Mouse (Mus musculus) CH12.LX (cell line): Measurements from ENCODE around the gene Iscu.

Experiments used
- CHD1 ChIP-seq: IDR thresholded peaks from 2 replicates; pipeline ENCODE4 v1.6.1; 2012; ENCODE audit warnings: low read depth, low read length, improper control_type of control experiment, inconsistent platforms
- CTCF ChIP-seq, 2 experiments: IDR thresholded peaks in 1 of 2; conservative IDR thresholded peaks in 1 of 2; 2 replicates each; pipeline ENCODE4 v1.5.1; 2011 to 2012; ENCODE audit warnings: low read depth in 2 of 2, low read length in 2 of 2, improper control_type of control experiment in 1 of 2, inconsistent platforms in 1 of 2, mild to moderate bottlenecking in 1 of 2, moderate library complexity in 1 of 2
- MAFK ChIP-seq: IDR thresholded peaks from 2 replicates; pipeline ENCODE4 v1.6.1; 2011; ENCODE audit warnings: low read length, improper control_type of control experiment; ENCODE audit not compliant: insufficient replicate concordance
- MAX ChIP-seq: IDR thresholded peaks from 2 replicates; pipeline ENCODE4 v1.6.1; 2011; ENCODE audit warnings: low read length, improper control_type of control experiment
- MEF2A ChIP-seq: IDR thresholded peaks from 2 replicates; pipeline ENCODE4 v1.6.1; 2014; ENCODE audit warnings: low read depth, mild to moderate bottlenecking, inconsistent platforms, low read length, improper control_type of control experiment, borderline replicate concordance
- NELFE ChIP-seq: IDR thresholded peaks from 2 replicates; pipeline ENCODE4 v1.6.1; 2011; ENCODE audit warnings: low read depth, low read length, improper control_type of control experiment
- NRF1 ChIP-seq: IDR thresholded peaks from 2 replicates; pipeline ENCODE4 v1.6.1; 2014; ENCODE audit warnings: low read depth, mild to moderate bottlenecking, inconsistent platforms, low read length, improper control_type of control experiment, moderate library complexity
- POLR2A ChIP-seq: IDR thresholded peaks from 2 replicates; pipeline ENCODE4 v1.6.1; 2011; ENCODE audit warnings: low read depth, mild to moderate bottlenecking, improper control_type of control experiment, low read length
- SIN3A ChIP-seq: IDR thresholded peaks from 2 replicates; pipeline ENCODE4 v1.6.1; 2012; ENCODE audit warnings: low read length, improper control_type of control experiment, inconsistent platforms
- SMC3 ChIP-seq: IDR thresholded peaks from 2 replicates; pipeline ENCODE4 v1.6.1; 2011; ENCODE audit warnings: low read depth, low read length, improper control_type of control experiment
- TCF12 ChIP-seq: IDR thresholded peaks from 2 replicates; pipeline ENCODE4 v1.6.1; 2014; ENCODE audit warnings: low read depth, mild to moderate bottlenecking, inconsistent platforms, low read length, improper control_type of control experiment
- USF1 ChIP-seq: IDR thresholded peaks from 2 replicates; pipeline ENCODE4 v1.6.1; 2014; ENCODE audit warnings: low read depth, mild to moderate bottlenecking, inconsistent platforms, low read length, improper control_type of control experiment
- ZC3H11A ChIP-seq: IDR thresholded peaks from 2 replicates; pipeline ENCODE4 v1.6.1; 2012; ENCODE audit warnings: low read depth, mild to moderate bottlenecking, inconsistent platforms, low read length, improper control_type of control experiment

- TF ChIP-seq CHD1 (no peak), MEF2A (no peak), CTCF (conservative IDR thresholded peaks at IDR 0.05 in 1 of 2, IDR thresholded peaks at IDR 0.05 in 1 of 2; ENCODE audit: low read depth in 2 of 2, low read length in 2 of 2) (no peak), MAX (no peak), TCF12 (no peak), SMC3 (no peak), MAFK (no peak), POLR2A (no peak; the same call in 1 of the 2 replicates), NRF1 (no peak), SIN3A (no peak; the same call in 1 of the 2 replicates), NELFE (no peak), ZC3H11A (no peak), USF1 (no peak)
Measured at GRCm38 (mm10) chr5:113735023-113735344, 37.6 kb upstream of the Iscu start.
